Mouse (Mus musculus): ENCODE results near the gene Lin28b. TPM values are rescaled to one million over a fixed set of nuclear protein-coding genes. Genes with fewer than 3 reads are reported as not detected.

The Lin28b gene
- polyA plus RNA-seq, 1 experiment from 2014 or later: 44.7 TPM

- Histone ChIP-seq H3K4me1 (peaks cover 51% of the 10 kb centered on the region), H3K27ac (peak overlapping the region; percentile 96), H3K4me3 (peak overlapping the region; percentile 64), H3K36me3 (no peaks in the 10 kb centered on the region), H3K27me3 (ENCODE audit: low read depth, poor library complexity, severe bottlenecking) (no peaks in the 10 kb centered on the region), H3K9me3 (replicated peaks) (no peaks in the 10 kb centered on the region)
- peak; percentile 61 for DNase-seq (ENCODE audit: low spot score)
- WGBS: under 1% methylated on average over 21 of the region's 21 CpGs
These were observed 16.9 kb downstream of the Lin28b start for GRCm38 (mm10) chr10:45469027-45469996.

GRCm38 (mm10) chr10:45468180-45468915, 17.8 kb downstream of the Lin28b start:
- no peaks in the 10 kb centered on the region for H3K9me3 ChIP-seq (replicated peaks)
- no peaks in the 10 kb centered on the region for H3K27me3 ChIP-seq (ENCODE audit: low read depth, poor library complexity, severe bottlenecking)
- peaks cover 6% of the 10 kb centered on the region; the same call in 1 of the 2 replicates for H3K36me3 ChIP-seq
- 47% methylated on average over 4 of the region's 4 CpGs for WGBS
- peak overlapping the region; percentile 64 for H3K4me3 ChIP-seq
- DNase-seq (ENCODE audit: low spot score): no peak
- H3K4me1 ChIP-seq: peaks cover 46% of the 10 kb centered on the region
- H3K27ac ChIP-seq: peak overlapping the region; percentile 96

- Histone ChIP-seq H3K27ac (no peak overlapping the region), H3K4me3 (no peak overlapping the region), H3K36me3 (peaks cover 12% of the 10 kb centered on the region; the same call in 1 of the 2 replicates), H3K9me3 (replicated peaks) (no peaks in the 10 kb centered on the region), H3K27me3 (ENCODE audit: low read depth, poor library complexity, severe bottlenecking) (no peaks in the 10 kb centered on the region), H3K4me1 (peaks cover 8% of the 10 kb centered on the region; the same call in 1 of the 2 replicates)
- 40% methylated on average over 2 of the region's 2 CpGs for WGBS
- DNase-seq (ENCODE audit: low spot score): no peak
These were observed 27.6 kb downstream of the Lin28b start for GRCm38 (mm10) chr10:45458637-45459036.

GRCm38 (mm10) chr10:45458074-45458473, 28.1 kb downstream of the Lin28b start:
- H3K4me1 ChIP-seq: peaks cover 8% of the 10 kb centered on the region; the same call in 1 of the 2 replicates
- no peak for DNase-seq (ENCODE audit: low spot score)
- H3K9me3 ChIP-seq (replicated peaks): no peaks in the 10 kb centered on the region
- WGBS: 26% methylated on average over 2 of the region's 2 CpGs
- H3K27ac ChIP-seq: no peak overlapping the region
- no peak overlapping the region for H3K4me3 ChIP-seq
- H3K36me3 ChIP-seq: peaks cover 9% of the 10 kb centered on the region; the same call in 1 of the 2 replicates
- no peaks in the 10 kb centered on the region for H3K27me3 ChIP-seq (ENCODE audit: low read depth, poor library complexity, severe bottlenecking)

- H3K27ac ChIP-seq: peak overlapping the region; percentile 42; the same call in 1 of the 2 replicates
- DNase-seq (ENCODE audit: low spot score): no peak
- no peaks in the 10 kb centered on the region for H3K9me3 ChIP-seq (replicated peaks)
- no peak overlapping the region for H3K4me3 ChIP-seq
- peaks cover 8% of the 10 kb centered on the region for H3K4me1 ChIP-seq
- H3K27me3 ChIP-seq (ENCODE audit: low read depth, poor library complexity, severe bottlenecking): no peaks in the 10 kb centered on the region
- peaks cover 11% of the 10 kb centered on the region for H3K36me3 ChIP-seq
These were observed 39.6 kb downstream of the Lin28b start for GRCm38 (mm10) chr10:45446625-45447024.

DNA sequence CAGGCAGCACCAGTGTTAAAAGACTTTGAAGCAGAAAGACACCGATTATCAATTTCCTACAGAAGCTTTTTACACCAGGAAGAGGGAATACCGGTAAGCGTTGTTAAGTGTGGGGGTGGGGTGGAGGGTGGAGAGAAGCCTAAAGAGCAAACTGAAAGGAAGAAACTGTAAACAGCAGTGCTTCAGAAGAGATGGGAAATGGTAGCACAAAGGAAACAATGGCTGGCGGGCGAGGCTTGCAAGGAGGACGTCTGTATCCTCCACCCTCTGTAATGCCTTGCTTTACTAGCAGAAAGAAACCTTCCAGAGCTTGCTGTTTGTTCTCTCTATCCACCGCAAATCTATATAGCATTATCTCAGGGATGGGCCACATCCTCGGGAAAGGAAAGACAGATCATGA, 40.0 kb downstream of the Lin28b start:
- WGBS: 8% methylated on average over 8 of the region's 8 CpGs
- no peaks in the 10 kb centered on the region for H3K9me3 ChIP-seq (replicated peaks)
- peaks cover 8% of the 10 kb centered on the region for H3K36me3 ChIP-seq
- peaks cover 8% of the 10 kb centered on the region for H3K4me1 ChIP-seq
- no peak for DNase-seq (ENCODE audit: low spot score)
- peak overlapping the region; percentile 42; the same call in 1 of the 2 replicates for H3K27ac ChIP-seq
- H3K27me3 ChIP-seq (ENCODE audit: low read depth, poor library complexity, severe bottlenecking): no peaks in the 10 kb centered on the region
- 0 out of 2 replicates have a peak overlapping the region, but pooled peaks have one; percentile 6 for H3K4me3 ChIP-seq

- Histone ChIP-seq H3K36me3 (peaks cover 30% of the 10 kb centered on the region), H3K4me3 (no peak overlapping the region), H3K27me3 (ENCODE audit: low read depth, poor library complexity, severe bottlenecking) (no peaks in the 10 kb centered on the region), H3K9me3 (replicated peaks) (no peaks in the 10 kb centered on the region), H3K4me1 (peaks cover 19% of the 10 kb centered on the region), H3K27ac (no peak overlapping the region)
- WGBS: 71% methylated on average over 1 of the region's 1 CpGs
- DNase-seq (ENCODE audit: low spot score): no peak
These were observed 63.8 kb downstream of the Lin28b start for GRCm38 (mm10) chr10:45422372-45422771.

GRCm38 (mm10) chr10:45412144-45412543, 74.1 kb downstream of the Lin28b start:
- 71% methylated on average over 5 of the region's 5 CpGs for WGBS
- no peak for DNase-seq (ENCODE audit: low spot score)
- H3K36me3 ChIP-seq: peaks cover 25% of the 10 kb centered on the region
- H3K4me3 ChIP-seq: no peak overlapping the region
- no peak overlapping the region for H3K27ac ChIP-seq
- peaks cover 3% of the 10 kb centered on the region; the same call in 1 of the 2 replicates for H3K4me1 ChIP-seq
- no peaks in the 10 kb centered on the region for H3K27me3 ChIP-seq (ENCODE audit: low read depth, poor library complexity, severe bottlenecking)
- no peaks in the 10 kb centered on the region for H3K9me3 ChIP-seq (replicated peaks)

- Histone ChIP-seq H3K27ac (no peak overlapping the region), H3K27me3 (ENCODE audit: low read depth, poor library complexity, severe bottlenecking) (no peaks in the 10 kb centered on the region), H3K36me3 (peaks cover 22% of the 10 kb centered on the region), H3K9me3 (replicated peaks) (no peaks in the 10 kb centered on the region), H3K4me3 (no peak overlapping the region), H3K4me1 (peaks cover 3% of the 10 kb centered on the region; the same call in 1 of the 2 replicates)
- WGBS: 52% methylated on average over 2 of the region's 2 CpGs
- DNase-seq (ENCODE audit: low spot score): no peak
These were observed 74.5 kb downstream of the Lin28b start for GRCm38 (mm10) chr10:45411741-45412140.

GRCm38 (mm10) chr10:45410624-45411341, 75.4 kb downstream of the Lin28b start:
- H3K27ac ChIP-seq: no peak overlapping the region
- peaks cover 3% of the 10 kb centered on the region; the same call in 1 of the 2 replicates for H3K4me1 ChIP-seq
- H3K36me3 ChIP-seq: peaks cover 12% of the 10 kb centered on the region
- H3K4me3 ChIP-seq: no peak overlapping the region
- H3K27me3 ChIP-seq (ENCODE audit: low read depth, poor library complexity, severe bottlenecking): no peaks in the 10 kb centered on the region
- WGBS: 30% methylated on average over 10 of the region's 10 CpGs
- H3K9me3 ChIP-seq (replicated peaks): no peaks in the 10 kb centered on the region
- DNase-seq (ENCODE audit: low spot score): no peak

- Histone ChIP-seq H3K27ac (no peak overlapping the region), H3K9me3 (replicated peaks) (no peaks in the 10 kb centered on the region), H3K36me3 (peaks cover 15% of the 10 kb centered on the region), H3K4me1 (peaks cover 8% of the 10 kb centered on the region), H3K4me3 (no peak overlapping the region), H3K27me3 (ENCODE audit: low read depth, poor library complexity, severe bottlenecking) (no peaks in the 10 kb centered on the region)
- 74% methylated on average over 7 of the region's 7 CpGs for WGBS
- DNase-seq (ENCODE audit: low spot score): no peak
These were observed 86.4 kb downstream of the Lin28b start for GRCm38 (mm10) chr10:45399702-45400243.

DNA sequence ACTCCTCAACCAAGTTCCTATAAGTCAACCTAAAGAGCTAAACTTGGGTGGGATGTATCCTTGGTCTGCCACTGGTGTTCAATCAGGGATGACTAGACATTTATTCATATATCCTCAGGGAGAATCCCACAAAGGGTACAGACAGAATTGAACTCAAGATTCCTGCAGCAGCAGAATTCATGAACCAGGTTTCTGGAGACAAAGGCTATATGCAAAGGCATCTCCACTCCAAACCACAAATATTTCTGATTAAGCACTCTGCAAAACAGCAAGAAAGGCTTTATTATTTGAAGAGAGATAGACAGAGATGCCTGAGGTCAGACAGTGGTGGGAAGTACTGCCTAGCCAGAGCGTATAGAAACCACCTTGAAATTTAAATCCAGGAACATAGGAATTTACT, 88.0 kb downstream of the Lin28b start:
- H3K27ac ChIP-seq: no peak overlapping the region
- H3K9me3 ChIP-seq (replicated peaks): no peaks in the 10 kb centered on the region
- DNase-seq (ENCODE audit: low spot score): no peak
- H3K4me1 ChIP-seq: 0 out of 2 replicates have a peak, but pooled peaks cover 3% of the 10 kb centered on the region
- H3K36me3 ChIP-seq: peaks cover 15% of the 10 kb centered on the region
- no peak overlapping the region for H3K4me3 ChIP-seq
- WGBS: 86% methylated on average over 1 of the region's 1 CpGs
- H3K27me3 ChIP-seq (ENCODE audit: low read depth, poor library complexity, severe bottlenecking): no peaks in the 10 kb centered on the region
